ENCODE assay signal across 18 mouse cellular contexts in genomic region chr5:108543516-108544291, GRCm38 (mm10). TPM values are rescaled to one million over a fixed set of nuclear protein-coding genes. Genes with fewer than 3 reads are reported as not detected.
DNase-seq lines count a peak whose midpoint lies in the region; ATAC-seq and TF ChIP-seq lines count a peak whose summit lies in the region.
"Had no signal": no experiment of that assay in that cellular context is flagged by ENCODE, and none has a peak within 500 bp of the region (broad histone marks: within the 10 kb centered on the region; RNA-seq: fewer than 3 reads in every experiment).

No protein-coding gene starts in this region.

- H3K4me1 ChIP-seq in forebrain, embryonic 16.5 days (replicated peaks; ENCODE audit: control insufficient read depth, insufficient read depth, low read length) = peaks cover 1% of the 10 kb centered on the region
- H3K4me1 ChIP-seq: embryonic facial prominence, embryonic 13.5 days; forebrain, embryonic 12.5 days; heart, embryonic 12.5 days had no signal

- ATAC-seq in megakaryocyte progenitor cell, adult 5-6 weeks (replicated peaks; ENCODE audit: poor library complexity) = peak; percentile 67
- ATAC-seq in forebrain, embryonic 16.5 days = no peak
- ATAC-seq: forebrain, postnatal 0 days; intestine, embryonic 16.5 days had no signal

- no peak overlapping the region for H3K4me3 ChIP-seq in layer of hippocampus, adult 2 months
- no peak overlapping the region for H3K4me3 ChIP-seq in forebrain, embryonic 16.5 days (replicated peaks; ENCODE audit: low read length)
- H3K4me3 ChIP-seq: embryonic facial prominence, embryonic 13.5 days; forebrain, embryonic 12.5 days; heart, embryonic 12.5 days; hindbrain, embryonic 15.5 days had no signal

- no peak overlapping the region for H3K9ac ChIP-seq in forebrain, embryonic 16.5 days (replicated peaks; ENCODE audit: low read depth, low read length)
- H3K9ac ChIP-seq: embryonic facial prominence, embryonic 13.5 days; forebrain, embryonic 12.5 days; forebrain, postnatal 0 days; heart, embryonic 12.5 days; hindbrain, embryonic 15.5 days had no signal

- no peak overlapping the region for H3K4me2 ChIP-seq in forebrain, embryonic 16.5 days (ENCODE audit: low read length)
- H3K4me2 ChIP-seq: embryonic facial prominence, embryonic 13.5 days; forebrain, embryonic 12.5 days; heart, embryonic 12.5 days; hindbrain, embryonic 15.5 days had no signal

- TF ChIP-seq CTCF in layer of hippocampus, adult 2 months (conservative IDR thresholded peaks at IDR 0.05) = no peak

- H3K27ac ChIP-seq in layer of hippocampus, adult 2 months = peak overlapping the region; percentile 80; the same call in 1 of the 2 replicates
- no peak overlapping the region for H3K27ac ChIP-seq in forebrain, embryonic 16.5 days (ENCODE audit: low read length)
- H3K27ac ChIP-seq: embryonic facial prominence, embryonic 13.5 days; forebrain, embryonic 12.5 days; hindbrain, embryonic 15.5 days had no signal

- H3K36me3 ChIP-seq in forebrain, embryonic 16.5 days (ENCODE audit: control insufficient read depth, insufficient read depth) = peaks cover 4% of the 10 kb centered on the region
- H3K36me3 ChIP-seq: embryonic facial prominence, embryonic 13.5 days; forebrain, embryonic 12.5 days; G1E; heart, embryonic 12.5 days had no signal

- 72% methylated on average over 7 of the region's 7 CpGs for WGBS in forebrain, embryonic 16.5 days

- no peaks in the 10 kb centered on the region for H3K9me3 ChIP-seq in forebrain, embryonic 16.5 days (ENCODE audit: control insufficient read depth, low read length)
- H3K9me3 ChIP-seq: embryonic facial prominence, embryonic 13.5 days; forebrain, embryonic 12.5 days; G1E; heart, embryonic 12.5 days; hindbrain, embryonic 15.5 days had no signal

- DNase-seq in cerebellum, postnatal 10 days = peak; percentile 52 to 59
- DNase-seq in cerebellum, postnatal 4 days (ENCODE audit: low spot score in 2 of 2) = no peak
- DNase-seq in layer of hippocampus, adult 2 months (ENCODE audit: low spot score in 2 of 2) = no peak
- no peak for DNase-seq in layer of hippocampus, postnatal 25 days (ENCODE audit: extremely low spot score in 1 of 2, low spot score in 1 of 2)
- DNase-seq in right cerebral cortex, postnatal 25 days = no peak
- DNase-seq: adrenal gland, postnatal 10 days; forebrain, postnatal 0 days; gastrocnemius, postnatal 14 days; kidney, adult 2 months had no signal

- no peaks in the 10 kb centered on the region for H3K27me3 ChIP-seq in forebrain, embryonic 16.5 days (replicated peaks; ENCODE audit: control insufficient read depth, insufficient read depth, low read length)
- H3K27me3 ChIP-seq: hindbrain, embryonic 15.5 days had no signal

RNA-seq across cellular contexts. Expression of gene Cplx1, which starts 6.1 kb away (rescaled TPM):
- 100 to 1,000 TPM; 507 to 549 TPM for total RNA-seq in layer of hippocampus, adult 2 months (2021)
- total RNA-seq in layer of hippocampus, postnatal 25 days (2021) = 100 to 1,000 TPM; 519 to 570 TPM
- total RNA-seq in megakaryocyte progenitor cell, adult 5-6 weeks (2015) = 0.07 TPM in 1 of 2 replicates, not detected in the other
- total RNA-seq in megakaryocyte progenitor cell, adult 5-6 weeks (2017) = not detected in 2 replicates
- polyA plus RNA-seq in forebrain, embryonic 16.5 days (2015; fragmentation: Nextera tagmentation; extraction: Ambion mirVana) = 108 and 112 TPM in 2 replicates
- total RNA-seq: heart, postnatal 25 days had no signal
- polyA plus RNA-seq: G1E had no signal

Comparison
In these comparisons a context has a peak if more than half of its experiments do, and no peak if none do; other contexts are left out.
1. DNase-seq: peak in cerebellum, postnatal 10 days (2 of 2); none in cerebellum, postnatal 4 days (0 of 2), layer of hippocampus, adult 2 months (0 of 2), layer of hippocampus, postnatal 25 days (0 of 2) and right cerebral cortex, postnatal 25 days (single experiment).
2. RNA of gene Cplx1, which starts 6.1 kb away (total RNA-seq): 519 to 570 TPM in layer of hippocampus, postnatal 25 days and 507 to 549 TPM in layer of hippocampus, adult 2 months; 0.07 TPM in megakaryocyte progenitor cell, adult 5-6 weeks; every median in the first group is over 100 times any median in the second.